Mouse (Mus musculus): ENCODE results near the gene Tk2. TPM values are rescaled to one million over a fixed set of nuclear protein-coding genes. Genes with fewer than 3 reads are reported as not detected.

The Tk2 gene
- polyA plus RNA-seq, 1 experiment: 8.8 TPM

DNA sequence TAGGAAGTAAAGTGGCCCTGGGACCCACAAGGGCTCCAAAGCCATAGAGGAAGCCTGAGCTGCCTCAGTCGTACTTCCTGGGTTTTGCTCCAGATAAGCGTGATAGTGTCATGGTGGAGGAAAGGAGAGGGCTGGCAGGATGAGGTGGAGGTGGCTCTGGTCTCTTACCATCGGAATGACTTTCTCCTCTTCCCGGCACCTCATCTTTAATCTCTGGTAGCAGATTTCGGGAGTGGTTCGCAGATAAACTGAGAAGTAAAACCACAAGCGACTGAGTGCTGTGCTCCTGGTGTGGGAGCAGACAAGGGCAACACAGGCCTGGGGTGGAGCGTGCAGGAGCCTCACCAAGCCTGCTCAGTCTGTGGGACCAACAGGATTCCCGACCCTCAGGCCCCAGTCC lies 18.0 kb downstream of the Tk2 start:
- DNase-seq (ENCODE audit: low read depth, low spot score): no peak
- 93% methylated on average over 9 of the region's 9 CpGs for WGBS

DNA sequence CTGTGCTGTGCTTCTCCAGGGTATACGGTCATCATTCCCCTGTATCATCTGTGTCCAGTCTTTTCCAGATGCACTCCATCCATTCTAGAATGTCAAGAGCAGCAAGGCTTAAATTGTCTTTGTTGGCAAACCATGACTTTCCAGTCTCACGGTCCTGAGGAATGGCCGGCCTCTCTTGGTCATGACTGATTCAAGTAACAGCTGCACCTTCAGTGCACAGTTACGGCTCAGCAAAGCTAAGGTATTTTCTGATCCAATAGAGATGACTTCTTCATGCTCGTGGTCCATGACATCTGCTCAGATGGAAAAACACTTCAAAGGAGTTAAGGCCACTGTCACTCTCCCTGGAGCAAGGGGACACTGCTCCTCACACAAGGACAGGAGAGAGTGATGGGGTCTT lies 21.3 kb downstream of the Tk2 start:
- DNase-seq (ENCODE audit: low read depth, low spot score): no peak
- 90% methylated on average over 5 of the region's 5 CpGs for WGBS

DNA sequence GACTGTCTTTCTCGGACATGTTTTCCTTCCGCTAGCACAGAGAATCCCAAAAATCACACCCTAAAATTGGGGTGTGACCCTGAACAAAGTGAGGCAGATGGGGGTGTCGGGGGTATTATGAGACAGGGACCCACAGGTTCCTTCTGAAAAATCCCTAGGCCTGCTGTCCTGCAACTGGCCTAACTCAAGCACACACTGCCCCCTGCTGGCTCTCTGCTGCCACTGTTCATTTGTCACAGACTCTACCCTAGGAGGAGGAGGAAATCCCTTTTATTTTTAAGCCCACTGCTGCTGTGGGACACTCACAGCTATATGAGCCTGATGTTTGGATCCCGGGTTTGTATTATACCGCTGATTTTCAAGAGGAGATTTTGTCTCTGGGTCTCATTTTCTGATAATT lies 28.6 kb downstream of the Tk2 start:
- DNase-seq (ENCODE audit: low read depth, low spot score): peak; percentile 27
- 40% methylated on average over 5 of the region's 5 CpGs for WGBS

DNA sequence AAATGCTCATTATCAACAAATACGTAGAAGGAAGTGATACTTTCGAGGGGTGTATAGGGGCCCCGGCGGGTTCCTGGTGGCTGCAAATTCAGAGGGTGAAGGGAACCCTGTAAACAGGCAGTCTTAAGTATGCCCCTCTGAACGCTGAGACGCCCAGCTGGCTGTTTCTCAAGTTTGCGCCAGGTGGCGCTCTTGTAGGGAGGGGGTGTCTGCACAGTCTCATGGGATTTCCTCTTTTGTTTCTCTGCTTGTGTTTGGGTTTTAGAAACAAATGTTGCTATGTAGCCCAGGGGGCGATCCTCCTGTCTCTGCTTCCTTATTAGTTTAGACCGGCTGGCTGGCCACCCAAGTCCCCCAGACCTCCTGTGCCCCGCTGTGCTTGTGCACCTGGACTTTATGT lies 29.3 kb downstream of the Tk2 start:
- DNase-seq (ENCODE audit: low read depth, low spot score): no peak
- WGBS: 24% methylated on average over 11 of the region's 11 CpGs

DNA sequence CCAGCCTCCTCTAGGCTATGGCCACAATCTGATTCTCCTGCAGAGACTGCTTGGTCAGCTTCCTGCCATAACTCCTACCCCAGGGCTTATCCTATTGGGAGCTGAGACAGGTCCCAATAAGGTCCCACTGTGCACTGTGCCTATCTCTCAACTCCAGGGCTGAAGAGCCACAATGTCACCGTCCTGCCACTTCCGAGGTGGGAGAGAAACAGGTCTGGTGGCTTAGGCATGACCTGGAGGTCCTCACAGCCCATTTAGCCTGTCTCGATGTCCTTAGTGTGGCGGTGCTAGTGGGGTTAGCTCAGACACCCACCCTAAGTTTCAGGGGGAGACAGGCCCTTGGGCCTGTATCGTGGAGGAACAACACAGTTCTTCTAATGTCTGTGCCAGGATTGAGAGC lies 30.8 kb downstream of the Tk2 start:
- no peak for DNase-seq (ENCODE audit: low read depth, low spot score)
- 86% methylated on average over 5 of the region's 5 CpGs for WGBS

DNA sequence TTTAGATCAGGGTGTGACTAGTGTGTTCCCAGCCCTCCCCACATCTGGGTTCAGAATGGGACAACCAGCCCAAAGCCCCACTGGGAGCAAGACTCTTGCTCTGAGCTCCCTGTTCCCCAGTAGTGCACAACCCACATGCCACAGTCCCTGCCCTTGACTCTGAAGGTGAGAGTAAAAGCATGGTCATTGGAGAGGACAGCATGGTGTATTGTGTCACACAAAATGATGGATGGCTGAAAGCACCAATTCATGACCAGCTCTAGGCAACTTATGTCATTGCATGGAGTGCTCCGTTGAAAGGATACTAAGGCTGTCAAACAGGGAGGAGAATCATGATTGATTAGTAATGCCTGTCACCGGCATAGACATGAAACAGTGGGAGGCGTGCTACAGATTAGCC lies 43.1 kb downstream of the Tk2 start:
- DNase-seq (ENCODE audit: low read depth, low spot score): no peak
- WGBS: 66% methylated on average over 3 of the region's 3 CpGs

DNA sequence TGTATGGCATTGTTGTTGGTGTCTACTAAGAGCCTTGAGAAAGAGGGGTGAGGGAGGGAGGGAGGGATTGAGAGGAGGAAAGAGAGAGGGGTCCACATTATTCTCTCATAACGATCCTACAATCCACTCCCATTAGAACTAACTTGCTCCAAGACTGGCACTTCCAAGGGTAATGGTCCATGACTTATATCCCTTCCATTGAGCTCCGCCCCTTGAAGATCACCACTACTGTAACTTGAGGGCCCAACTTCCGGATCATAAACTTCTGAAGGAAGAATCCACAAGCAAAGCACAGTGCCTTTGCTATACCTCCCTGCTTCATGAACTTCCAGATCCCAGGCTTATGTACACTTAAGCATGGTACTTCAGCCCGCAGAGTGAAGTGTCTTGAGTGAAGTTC lies 46.0 kb downstream of the Tk2 start:
- WGBS: 87% methylated on average over 4 of the region's 4 CpGs
- no peak for DNase-seq (ENCODE audit: low read depth, low spot score)

DNA sequence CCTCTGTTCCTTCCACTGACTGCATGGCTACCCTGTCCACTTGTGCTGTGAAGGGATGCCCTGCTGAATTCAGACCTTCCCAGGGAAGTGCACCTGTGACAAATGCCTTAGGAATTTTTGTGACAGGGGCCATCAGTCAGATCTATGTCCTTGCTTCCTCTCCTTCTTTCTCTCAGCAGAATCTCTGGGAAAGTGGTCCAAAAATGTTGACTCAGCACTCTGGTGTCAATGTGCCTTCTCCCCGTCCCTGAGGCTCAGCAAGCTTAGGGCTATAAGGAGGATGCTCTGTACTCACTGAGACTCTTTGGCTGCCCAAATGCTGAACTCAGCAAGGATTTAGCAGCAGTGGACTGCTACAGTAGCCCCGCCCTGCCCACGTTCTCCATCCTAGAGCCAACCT lies 46.7 kb downstream of the Tk2 start:
- WGBS: 73% methylated on average over 3 of the region's 3 CpGs
- DNase-seq (ENCODE audit: low read depth, low spot score): no peak

DNA sequence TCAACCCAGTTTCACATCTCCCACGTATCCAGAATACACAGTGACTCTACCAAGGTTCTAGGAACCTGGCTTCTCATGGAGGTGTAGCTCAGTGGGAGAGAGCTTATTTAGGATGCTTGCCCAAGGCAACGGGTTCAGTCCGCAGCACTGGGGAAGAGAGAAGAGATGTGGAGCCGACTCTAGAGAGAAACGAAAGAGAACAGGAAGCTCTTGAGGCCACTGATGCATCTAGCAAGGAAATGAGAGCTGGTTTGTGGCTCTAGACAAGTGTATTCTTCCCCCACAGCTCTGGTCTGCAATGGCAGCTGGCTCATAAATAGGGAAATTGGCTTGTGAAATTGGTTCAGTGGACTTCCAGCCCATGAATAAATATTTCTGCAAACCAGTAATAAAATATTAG lies 48.6 kb downstream of the Tk2 start:
- DNase-seq (ENCODE audit: low read depth, low spot score): no peak
- 57% methylated on average over 5 of the region's 5 CpGs for WGBS

DNA sequence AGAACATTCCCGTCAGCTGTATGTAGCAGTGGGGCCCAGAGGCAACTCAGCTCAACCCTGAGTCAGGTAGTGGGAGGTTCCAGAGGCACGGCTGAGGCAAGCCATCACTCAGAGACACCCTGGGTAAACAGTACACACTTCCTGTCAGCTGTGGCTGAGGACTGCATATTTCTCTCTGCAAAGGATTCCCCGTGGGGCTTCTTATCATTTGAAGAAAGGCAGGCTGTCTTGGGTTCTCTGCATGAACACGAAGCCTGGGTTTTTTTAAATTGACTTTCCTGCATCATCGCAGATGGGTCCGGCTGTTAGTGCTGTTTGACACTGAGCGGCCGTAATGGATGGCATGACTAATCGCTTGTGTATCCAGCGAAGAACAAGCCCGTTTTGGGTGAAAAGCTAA lies 56.9 kb downstream of the Tk2 start:
- WGBS: 12% methylated on average over 11 of the region's 11 CpGs
- DNase-seq (ENCODE audit: low read depth, low spot score): no peak

DNA sequence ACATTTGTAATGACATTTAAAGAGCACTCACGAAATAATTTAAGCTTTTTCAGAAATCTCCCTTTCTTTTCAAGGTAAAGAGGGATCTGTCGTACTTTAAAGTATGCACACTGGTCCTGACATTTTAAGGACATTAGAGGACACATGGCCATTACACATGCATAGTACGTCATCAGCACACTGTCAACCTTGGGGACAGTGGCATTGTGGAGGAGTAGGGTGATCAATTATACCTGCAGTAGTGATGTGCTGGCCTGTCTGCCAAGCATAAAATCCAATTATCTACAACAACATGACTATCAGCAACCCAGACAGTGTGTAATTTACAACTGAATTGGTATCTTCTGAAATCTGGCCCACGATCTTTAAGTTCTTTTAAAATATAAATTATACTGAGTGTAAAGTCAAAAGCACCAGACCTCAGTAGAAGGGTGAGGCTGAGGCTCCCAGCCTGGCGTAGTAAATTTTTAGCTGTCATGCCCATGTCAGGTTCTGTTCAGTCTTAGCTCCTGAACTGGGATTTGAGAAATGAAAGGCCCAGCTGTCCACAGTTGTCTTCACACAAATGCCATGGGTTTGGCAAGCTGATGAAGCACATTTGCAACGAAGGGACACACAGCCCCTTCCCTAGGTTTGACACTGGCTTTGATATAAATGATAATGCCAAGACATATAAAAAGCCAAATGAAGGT lies 57.4 kb downstream of the Tk2 start:
- 78% methylated on average over 6 of the region's 6 CpGs for WGBS
- no peak for DNase-seq (ENCODE audit: low read depth, low spot score)

DNA sequence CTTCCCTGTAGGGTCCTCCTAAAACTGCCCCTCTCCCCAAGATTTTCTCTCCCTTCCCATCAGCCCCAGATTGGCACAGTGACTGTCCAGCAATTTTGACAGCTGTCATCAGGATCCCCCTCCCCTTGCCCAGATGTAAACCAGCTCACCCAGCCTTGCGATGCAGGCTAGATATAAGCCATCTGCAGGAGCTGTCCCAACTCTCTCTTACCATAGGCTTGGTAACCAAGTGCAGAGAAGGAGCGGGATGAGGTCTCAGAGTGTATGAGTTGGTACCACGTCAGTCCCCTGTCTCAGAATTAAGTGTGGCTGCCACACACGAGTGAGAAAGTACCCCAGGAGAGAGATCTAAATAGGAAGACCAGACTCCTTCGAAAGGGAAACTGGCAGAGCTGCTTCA lies 59.9 kb downstream of the Tk2 start:
- no peak for DNase-seq (ENCODE audit: low read depth, low spot score)
- WGBS: 48% methylated on average over 5 of the region's 5 CpGs

DNA sequence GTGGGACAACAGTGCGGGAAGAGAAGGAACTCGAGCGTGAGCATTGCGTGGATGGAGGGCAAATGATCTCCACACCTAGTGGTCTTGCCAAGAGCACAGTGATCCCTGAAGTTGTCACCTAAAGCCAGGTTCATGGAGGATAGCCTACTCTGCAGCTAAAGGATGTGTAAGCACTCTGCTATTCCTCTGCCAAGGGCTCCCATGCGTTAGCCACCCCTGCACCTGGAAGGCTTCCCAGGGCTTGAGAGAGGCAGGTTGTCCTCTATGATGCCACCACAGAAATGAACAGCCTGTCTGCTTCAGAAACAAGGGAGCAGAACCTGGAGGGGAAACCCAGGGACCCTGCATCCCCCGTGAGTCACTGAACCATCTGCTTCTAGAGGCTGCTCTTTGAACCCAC lies 60.7 kb downstream of the Tk2 start:
- 86% methylated on average over 6 of the region's 6 CpGs for WGBS
- no peak for DNase-seq (ENCODE audit: low read depth, low spot score)

DNA sequence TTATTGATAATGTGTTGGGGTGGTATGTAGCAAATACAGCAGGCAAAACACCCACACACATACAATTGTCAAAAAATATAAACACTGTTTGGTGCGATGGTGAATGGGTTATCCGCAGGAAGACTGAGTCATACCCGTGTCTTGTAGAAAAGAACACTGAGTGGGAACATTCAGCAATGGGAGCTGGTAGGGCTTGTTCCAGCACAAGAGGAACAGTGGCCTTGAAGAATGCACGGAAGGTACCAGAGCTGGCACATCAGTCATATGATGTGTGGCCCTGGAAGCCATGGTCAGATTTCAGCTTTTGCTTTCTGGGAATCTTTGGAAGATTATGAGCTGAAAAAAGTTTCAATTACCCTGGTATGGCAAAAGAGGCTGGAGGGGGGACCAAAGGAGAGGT lies 61.5 kb downstream of the Tk2 start:
- 73% methylated on average over 4 of the region's 4 CpGs for WGBS
- no peak for DNase-seq (ENCODE audit: low read depth, low spot score)

DNA sequence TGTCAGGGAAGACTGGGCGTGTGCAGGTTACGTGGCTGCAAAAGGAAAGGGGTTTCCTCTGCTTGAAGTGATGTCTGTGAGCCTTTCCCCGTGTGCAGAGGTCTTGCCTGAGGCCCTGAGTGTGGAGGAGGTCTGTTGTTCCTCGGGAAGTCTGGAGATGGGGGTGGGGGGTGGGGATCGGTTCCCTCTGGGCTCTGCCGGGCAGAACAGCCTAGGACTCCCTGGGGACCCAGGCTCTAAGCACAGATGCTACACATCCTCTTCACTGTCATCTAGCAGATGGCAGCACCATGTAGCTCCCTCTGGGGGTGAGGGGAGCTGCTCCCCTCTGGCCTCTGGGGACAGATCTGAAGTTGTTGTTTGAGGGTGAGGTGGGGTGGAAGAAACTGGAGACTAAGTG lies 63.5 kb downstream of the Tk2 start:
- 42% methylated on average over 6 of the region's 6 CpGs for WGBS
- no peak for DNase-seq (ENCODE audit: low read depth, low spot score)

DNA sequence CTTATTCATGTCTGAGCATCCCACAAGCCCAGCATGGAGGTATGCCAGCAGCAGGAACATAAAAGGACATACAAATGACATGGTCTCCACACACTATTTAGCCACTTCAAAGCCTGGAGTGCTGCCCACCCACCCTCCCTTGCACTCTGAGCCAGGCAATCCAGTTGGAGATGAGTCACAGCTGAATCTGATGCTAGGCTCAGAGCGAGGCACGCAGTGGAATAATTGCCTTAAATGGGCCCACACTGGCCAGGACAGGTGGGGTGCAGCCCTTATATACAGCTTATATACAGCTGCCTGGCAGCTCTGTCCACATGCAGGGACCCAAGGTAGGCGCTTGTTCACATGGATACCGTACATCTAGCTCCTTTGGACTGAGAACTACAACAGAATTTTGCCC lies 71.3 kb downstream of the Tk2 start:
- no peak for DNase-seq (ENCODE audit: low read depth, low spot score)
- WGBS: 58% methylated on average over 4 of the region's 4 CpGs

Other genes with a start within 250 kb of the Tk2 start
- 9.0 and 14.2 TPM in 2 replicates for gene Cdh5, start 146.9 kb downstream of the Tk2 start, polyA plus RNA-seq (2012; rRNA removed)
- 4.9 and 5.2 TPM in 2 replicates for gene Bean1, start 78.1 kb downstream of the Tk2 start, polyA plus RNA-seq (2012; rRNA removed)
- 2.8 and 4.1 TPM in 2 replicates for gene Cklf, start 2.3 kb upstream of the Tk2 start, polyA plus RNA-seq (2012; rRNA removed)
- gene Cmtm2a, start 44.6 kb upstream of the Tk2 start, polyA plus RNA-seq (2012; rRNA removed): not detected in 2 replicates
- gene Gm45711, start 61.5 kb upstream of the Tk2 start, polyA plus RNA-seq (2012; rRNA removed): not detected in 2 replicates
- gene Cmtm1, start 61.6 kb upstream of the Tk2 start, polyA plus RNA-seq (2012; rRNA removed): not detected in 2 replicates
- not detected in 2 replicates for gene Gm11020, start 73.0 kb upstream of the Tk2 start, polyA plus RNA-seq (2012; rRNA removed)
- not detected in 2 replicates for gene Cmtm2b, start 73.7 kb upstream of the Tk2 start, polyA plus RNA-seq (2012; rRNA removed)
- 20.9 and 24.8 TPM in 2 replicates for gene Cmtm3, start 90.9 kb upstream of the Tk2 start, polyA plus RNA-seq (2012; rRNA removed)
- 20.9 and 29.5 TPM in 2 replicates for gene Cmtm4, start 147.2 kb upstream of the Tk2 start, polyA plus RNA-seq (2012; rRNA removed)
- 9.9 and 12.2 TPM in 2 replicates for gene Dync1li2, start 194.5 kb upstream of the Tk2 start, polyA plus RNA-seq (2012; rRNA removed)